Mouse (Mus musculus) right cerebral cortex, adult 18-20 months (tissue): ENCODE measurements around the gene Maml1.
"Not testable (repeated sequence)": the region's sequence is repeated elsewhere in the genome, so short reads cannot be mapped to it uniquely, and the experiment has no call there.

Source experiments
- DNase-seq: peaks from one replicate; pipeline ENCODE4 v3.0.0; 2022; ENCODE audit warnings: mixed read lengths

Maml1 gene

DNA sequence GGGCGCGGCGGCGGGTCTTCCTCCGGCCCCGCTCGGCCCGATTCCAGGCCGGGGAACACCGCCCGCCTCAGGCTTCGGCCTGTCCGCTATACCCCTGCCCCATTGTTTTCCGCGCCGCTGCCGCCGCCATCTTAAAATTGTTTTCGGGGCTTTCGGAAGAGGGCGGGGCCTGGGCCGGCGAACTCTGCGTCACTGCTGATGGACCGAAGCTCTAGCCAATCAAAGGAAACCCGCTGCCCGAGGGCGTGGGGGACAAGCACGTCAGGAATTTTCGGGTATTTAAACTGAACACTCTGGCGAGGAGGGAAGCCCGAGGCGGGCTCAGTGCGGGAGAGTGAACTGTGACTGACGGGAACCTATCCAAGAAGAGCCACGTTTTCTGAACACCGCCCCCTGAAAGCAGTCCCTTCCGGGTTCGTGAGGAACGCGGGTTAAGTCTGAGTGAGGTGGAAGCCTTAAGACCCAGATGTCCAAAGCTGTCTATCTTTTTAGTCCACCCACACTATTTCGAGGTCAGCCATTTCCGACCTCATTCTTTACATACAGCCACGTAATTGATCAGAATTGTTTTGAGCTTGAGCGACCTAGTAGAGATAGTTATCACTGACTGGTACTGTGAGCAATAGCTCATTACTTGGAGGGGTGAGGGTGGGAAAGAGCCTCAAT, at the start of gene Maml1:
Gene Maml1, minus strand, starts transcription at position 122 of the 666 bp plus-strand sequence.
- DNase-seq = peak; percentile 98

DNA sequence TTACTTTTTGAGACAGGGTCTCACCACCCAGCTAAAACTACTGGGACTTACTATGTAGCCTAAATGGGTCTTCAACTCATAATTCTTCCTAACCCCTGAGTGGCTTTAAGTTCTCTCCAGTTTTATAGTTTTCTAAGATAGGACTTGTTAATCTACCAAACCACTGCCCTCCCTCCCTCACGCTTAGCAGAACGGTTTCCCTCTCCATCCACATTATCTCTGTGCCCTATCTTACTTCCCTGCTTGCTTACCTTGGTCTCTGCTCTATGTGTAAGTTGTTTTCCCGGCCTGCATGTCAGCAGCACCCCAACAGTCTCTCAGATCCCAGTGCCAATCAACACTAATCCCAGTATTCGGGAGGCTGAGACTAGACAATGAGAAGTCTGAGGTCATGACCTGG, 44.8 kb upstream of the Maml1 start:
- no peak for DNase-seq

DNA sequence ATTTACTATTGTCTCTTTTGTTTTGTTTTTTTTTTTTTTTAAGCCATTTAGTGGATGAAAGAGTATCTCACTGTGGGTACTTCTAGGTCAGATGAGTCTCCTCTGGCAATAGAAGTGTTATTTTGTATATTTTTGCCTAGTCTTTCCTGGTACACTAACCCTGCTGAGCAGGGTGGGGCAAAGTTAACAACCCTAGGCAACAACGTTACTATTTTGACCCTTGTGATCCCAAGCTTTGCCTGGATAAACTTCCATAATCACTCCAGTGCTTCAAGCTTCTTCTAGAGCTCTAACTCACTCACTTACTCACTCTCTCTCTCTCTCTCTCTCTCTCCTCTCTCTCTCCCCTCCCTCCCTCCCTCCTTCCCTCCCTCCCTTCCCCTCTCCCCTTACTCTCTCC, 44.0 kb upstream of the Maml1 start:
- no peak for DNase-seq

DNA sequence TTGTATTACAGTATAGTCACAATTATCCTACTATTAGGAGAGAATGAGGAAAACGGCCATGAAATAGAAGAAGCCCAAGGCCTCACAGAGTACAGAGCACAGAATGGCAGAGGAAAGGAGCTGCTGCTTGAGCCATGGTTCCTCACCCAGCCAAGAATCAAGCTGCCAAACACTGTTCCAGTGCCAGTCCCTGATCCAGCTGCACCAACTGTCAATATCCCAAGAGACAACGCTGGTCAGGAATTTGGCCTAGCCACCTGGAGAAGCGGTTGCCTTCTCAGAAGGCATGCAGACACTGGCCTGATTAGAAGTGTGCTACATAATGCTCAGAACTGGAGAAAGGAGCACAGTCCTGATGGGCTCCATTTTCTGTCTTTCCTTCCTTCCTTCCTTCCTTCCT, 41.1 kb upstream of the Maml1 start:
- no peak for DNase-seq

DNA sequence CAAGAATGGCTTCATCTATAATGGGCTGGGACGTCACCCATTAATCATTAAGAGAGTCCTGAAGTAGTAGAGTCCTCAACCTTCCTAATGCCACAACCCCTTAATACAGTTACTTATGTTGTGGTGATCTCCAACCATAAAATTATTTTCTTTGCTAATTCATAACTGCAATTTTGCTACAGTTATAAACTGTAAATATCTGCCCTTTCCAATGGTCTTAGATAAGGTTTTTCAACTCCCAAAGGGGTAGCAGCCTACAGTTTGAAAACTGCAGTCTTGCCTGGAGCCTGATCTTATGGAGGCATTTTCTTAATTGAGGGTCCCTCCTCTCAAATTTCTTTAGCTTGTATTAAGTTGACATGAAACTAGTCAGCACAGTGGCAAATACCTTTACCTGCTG, 37.3 kb upstream of the Maml1 start:
- no peak for DNase-seq

DNA sequence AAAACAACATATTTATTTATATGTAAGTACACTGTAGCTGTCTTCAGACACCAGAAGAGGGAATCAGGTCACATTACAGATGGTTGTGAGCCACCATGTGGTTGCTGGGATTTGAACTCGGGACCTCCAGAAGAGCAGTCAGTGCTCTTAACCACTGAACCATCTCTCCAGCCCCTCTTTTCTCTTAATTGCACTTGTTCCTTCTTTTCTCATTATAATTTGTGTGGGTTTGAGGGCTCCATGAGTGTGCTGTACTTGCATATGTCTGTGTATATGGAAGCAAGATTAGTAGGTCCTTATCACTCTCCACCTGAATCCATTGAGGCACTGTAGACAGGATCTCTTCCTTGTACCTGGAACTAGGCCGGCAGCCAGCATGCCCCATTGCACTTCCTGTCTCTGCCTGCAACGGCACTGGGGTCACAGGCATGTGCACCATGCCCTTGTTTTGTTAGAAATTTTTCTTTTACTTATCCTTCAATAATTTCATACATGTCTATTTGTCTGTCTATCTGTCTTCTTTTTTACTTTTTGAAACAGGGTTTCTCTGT, 36.0 kb upstream of the Maml1 start:
- no peak for DNase-seq

DNA sequence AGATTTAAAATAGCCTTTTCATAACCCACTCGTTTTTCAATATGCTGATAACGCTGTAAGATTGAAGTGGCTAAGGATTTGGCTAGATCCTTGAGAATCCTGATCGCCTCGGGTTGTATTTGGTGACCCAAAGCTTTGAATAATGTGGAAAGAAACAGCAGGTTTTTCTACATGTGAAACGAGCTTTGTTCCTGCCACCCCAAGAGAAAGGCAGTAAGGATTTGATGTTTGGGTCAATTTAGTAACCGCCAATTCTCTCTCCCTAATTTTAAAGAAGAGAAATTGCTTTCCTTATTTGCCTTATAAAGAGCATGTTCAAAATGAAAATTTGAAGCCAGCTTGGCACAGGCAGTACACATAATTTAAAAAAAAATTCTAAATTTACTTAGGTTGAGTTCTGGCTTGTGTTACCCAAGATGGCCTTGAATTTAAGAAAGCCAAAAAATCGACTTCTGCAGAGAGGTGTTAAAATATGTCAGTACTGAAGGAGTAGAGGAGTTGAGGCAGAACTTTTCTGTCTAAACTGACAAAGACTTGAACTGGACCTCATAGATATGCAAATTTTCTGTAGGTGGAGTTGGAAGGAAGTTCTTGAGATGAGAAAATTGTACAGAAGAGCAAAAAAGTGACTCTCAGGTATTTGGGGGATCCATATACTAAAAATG, 34.3 kb upstream of the Maml1 start:
- peak; percentile 15 for DNase-seq

DNA sequence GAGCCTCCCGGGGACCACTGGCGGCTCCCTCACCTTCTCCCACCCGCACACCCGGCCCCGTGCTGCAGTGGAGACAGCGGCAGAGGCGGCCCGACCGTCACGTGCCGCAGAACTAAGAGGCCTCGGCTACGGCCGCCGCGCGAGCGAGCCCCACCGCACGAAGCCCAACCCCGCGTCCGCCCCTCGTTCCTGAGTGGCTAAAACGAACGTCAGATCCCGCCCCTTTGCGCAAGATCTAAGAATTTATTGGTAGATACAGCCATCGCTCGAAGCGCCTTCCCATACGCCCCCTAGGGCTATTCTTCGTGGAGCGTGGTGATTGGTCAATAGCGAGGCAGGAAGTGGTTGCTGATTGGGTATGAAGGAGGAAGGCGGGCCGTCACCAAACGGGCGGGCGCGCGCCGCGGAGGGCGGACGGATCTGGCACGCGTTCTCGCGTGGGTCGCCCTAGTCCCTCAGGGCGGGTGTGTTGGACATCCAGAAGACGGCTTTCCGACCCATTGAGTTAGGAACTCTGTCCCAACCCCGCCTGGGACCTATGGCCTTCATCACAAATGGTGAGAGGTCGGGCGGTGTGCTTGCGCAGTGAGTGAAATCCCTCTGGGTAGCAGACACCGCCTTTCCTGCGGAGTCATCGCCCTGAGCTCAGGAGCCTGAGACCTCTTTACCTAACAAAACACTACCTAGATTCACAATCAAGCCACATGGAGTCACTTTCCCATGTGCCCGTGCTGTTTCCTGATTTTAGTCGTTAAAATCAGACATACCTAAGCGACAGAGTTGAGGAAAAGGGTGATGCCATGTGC, 33.6 kb upstream of the Maml1 start, which contains the start of gene Canx:
Gene Canx, minus strand, starts transcription at position 178 of the 806 bp plus-strand sequence.
- peak; percentile 99 for DNase-seq

DNA sequence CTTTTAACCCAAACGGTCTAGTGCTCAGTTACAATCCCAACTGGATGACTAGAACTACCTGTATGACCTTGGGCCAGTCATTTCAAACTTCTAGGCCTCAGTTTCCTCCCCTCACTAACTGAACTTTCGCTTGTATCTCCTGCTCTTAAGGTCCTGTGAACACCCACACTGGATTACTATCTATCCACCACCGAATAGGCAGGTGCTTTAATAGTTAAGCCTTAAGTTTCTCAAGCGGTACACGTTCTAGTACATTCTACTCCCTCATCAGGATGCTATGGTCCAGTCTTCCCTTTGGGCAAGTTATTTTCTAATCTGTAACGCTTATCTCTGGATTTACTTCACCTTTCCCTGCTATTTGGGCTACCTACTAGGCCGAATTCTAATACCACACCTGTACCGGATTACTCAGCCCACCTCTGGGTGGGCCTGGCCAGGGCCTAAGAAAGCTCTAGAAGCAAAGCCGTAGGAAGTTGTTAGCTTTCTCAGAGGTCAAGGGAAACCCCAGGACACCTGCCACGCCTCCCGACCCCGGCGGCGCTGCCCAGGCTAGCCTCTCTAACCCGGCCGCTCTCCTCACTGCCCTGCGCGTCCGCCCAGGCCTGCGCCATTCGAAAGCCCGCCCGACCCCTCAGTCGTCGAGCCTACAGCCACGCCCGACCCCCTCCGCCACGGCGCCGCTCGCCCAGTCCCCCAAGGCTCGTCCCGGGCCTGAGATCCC, 32.8 kb upstream of the Maml1 start:
- DNase-seq = no peak

DNA sequence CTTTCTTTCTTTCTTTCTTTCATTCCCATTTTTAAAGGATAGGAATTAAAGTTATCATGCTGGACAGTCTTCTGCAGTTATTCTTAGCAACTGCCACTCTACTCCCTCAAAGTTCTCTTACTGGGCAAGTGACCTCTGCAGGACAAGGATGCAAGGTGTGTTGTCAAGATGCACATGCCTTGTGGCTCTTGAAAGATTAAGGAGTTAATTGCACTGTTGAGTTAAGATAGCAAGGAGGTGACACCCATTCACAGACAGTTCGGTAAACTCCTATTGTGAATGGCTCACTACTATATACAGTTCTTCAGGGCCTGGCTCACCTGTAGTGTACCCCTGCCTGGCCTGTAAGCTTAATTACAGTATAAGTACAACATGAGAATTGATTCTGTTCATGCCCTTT, 31.7 kb upstream of the Maml1 start:
- DNase-seq = no peak

DNA sequence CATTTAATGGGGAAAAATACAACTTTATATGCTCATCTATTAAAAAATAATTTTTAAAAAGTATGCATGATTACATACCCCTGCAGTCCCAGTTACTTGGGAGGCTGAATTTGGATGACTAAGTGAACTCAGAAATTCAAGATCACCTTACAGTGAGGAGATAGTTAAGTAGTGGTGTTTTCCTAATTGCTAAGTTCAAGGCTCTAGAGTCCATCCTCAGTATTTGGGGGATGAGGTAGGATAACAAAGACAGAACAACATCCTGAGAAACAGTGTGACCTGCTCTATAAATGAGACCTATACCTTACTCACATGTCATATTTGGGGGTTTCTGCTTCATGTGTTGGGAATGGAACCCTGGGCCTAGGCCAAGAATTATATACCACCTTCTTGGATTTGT, 30.2 kb upstream of the Maml1 start:
- DNase-seq = no peak

DNA sequence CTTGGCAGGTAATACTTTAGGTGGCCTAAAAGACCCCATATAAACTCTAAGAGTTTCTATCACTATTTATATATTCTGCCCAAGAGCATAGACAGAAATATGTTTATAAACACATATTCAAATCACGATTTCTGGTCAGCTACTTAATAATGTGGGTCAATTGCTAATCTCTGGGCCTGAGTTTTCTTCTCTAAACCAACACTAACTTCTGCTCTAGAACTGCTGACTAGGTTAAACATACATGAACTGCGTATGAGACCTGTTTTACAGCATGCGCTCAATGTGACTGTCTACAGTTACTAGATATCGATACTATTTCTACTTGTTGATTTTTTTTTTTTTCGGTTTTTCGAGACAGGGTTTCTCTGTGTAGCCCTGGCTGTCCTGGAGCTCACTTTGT, 29.1 kb upstream of the Maml1 start:
- no peak for DNase-seq

DNA sequence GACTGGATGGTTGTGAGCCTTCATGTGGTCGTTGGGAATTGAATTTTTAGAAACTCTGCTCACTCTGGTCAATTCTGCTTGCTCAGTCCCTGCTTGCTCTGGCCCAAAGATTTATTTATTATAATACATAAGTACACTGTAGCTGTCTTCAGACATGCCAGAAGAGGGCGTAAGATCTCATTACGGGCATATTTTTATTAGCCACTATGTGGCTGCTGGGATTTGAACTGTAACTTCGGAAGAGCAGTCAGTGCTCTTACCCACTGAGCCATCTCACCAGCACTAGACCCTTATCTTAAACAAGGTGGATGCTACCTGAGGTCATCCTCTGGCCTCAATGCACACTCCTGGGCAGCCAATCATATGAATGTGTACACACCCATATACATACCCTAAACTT, 27.2 kb upstream of the Maml1 start:
- not testable (repeated sequence) for DNase-seq

DNA sequence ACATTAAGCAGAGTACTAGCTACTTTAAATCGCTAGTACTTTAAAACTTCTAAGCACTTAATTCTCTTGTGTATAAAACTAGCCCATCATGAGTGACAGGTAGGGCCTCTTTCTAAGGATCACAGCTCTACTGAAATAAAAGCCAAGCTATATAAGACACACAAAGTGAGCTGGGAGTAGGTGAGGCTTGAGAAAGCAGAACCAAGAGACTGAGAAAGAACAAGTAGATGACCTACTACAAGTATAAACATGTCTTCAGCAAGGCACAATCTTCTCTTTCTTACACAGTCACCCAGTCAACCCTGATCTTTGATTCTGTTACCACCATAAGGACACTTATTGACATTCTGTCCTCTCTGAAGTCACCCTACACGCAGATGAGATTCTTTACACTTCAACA, 20.7 kb upstream of the Maml1 start:
- no peak for DNase-seq

DNA sequence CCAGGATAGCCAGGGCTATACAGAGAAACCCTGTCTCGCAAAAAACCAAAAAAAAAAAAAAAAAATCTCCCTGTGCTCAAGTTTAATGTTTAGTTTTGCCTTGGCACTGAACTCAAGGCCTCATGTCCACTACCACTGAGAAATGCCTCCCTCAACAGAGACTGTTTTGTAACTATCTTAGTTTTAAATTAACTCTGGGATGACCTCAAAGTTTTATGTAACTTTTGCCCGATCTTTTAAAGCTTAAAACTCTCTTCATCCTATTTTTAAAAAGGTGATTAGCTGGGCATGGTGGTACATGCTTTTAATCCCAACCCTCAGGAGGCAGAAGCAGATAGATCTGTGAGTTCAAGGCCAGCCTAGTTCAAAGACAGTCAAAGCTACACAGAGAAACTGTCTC, 11.3 kb upstream of the Maml1 start:
- DNase-seq = no peak

DNA sequence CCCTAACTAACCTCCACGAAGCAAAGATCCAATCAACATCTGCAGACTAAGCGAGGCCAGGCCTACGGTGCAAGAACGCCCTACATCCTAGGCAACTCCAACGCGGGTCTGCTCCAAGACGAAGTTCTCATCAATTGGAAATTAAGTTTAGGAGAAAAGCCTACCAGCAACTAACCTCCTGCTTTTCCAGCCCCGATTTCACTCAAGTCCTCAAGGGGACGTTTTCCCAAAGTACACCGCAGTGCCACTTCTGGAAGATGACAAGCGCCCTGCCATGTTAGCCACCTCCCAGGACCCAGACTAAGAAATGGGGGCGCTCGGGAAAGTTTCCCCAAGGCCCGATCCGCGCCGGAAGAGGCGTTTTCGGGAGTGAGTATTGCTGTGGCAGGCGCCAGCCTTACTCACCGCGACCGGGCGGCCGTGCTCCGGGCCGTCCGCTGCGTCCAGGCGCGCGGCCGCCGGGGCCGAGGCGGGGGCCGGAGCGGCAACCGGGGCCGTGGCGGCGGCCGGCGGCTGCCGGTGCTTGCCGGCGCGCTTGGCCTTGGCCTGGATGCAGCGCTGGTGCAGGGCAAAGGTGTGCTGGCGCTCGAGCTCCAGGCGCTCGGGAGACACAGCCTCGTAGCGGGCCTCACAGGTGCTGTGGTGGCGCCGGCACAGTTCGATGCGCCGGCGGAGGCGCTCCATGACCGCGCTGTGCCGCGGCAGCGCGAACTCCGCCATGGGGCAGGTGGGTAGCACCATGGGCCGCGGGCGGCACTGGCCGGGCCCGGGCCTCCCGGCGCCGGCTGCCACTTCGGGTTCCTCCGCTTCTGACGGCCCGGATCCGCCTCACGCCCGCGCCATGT, 568 bp downstream of the Maml1 start:
- peak; percentile 45 for DNase-seq

DNA sequence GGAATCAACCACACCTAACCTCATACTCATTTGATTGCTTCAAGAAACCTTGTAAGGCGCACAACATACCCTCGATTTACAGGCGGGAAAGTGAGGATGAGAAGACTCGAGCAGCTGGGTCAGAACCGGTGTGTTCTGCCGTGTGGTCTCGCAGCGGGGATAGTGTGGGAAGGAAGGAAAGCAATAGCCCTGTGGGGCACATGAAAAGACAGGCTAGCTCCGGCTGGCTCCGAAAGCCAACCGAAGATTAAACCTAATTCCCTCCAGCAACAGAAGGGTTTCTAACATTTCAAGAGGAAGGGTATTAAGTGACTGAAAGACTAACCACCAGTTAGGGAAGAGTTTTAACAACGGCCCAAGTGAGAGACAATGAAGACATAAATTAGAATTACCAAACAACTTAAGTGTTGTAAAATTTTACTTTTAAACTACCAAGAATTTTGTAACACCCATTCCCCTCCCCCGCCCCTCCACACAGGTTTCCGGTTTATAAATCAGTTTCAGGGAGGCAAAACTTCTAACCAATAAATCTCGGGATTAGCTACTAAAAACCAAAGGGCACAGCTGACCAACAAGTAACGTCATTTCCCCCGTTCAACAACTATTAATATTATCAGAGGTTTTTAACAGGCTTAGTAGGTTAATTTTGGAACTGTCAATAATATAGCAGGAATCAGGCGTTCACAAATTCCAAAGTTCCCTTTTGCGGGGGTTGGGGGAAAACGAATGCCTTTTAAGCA, 1.5 kb downstream of the Maml1 start:
- DNase-seq = no peak

DNA sequence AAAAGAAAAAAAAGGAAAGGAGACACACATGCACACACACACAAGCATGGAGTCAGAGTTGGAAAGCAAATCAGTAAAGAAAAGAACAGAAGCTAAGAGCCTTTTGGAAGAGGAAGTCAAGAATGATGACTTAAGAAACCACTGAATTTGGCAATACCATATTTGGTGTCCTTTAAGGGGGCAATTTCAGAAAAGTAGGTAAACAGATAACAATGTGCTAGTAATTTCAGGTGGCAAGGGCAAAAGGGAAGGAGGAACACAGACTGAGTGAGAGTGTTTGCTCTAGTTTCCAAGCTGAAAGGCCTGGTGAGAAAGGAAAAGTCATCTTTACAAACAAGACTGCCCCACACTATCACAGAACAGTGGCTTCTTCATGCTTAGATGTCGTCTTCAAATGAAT, 5.7 kb downstream of the Maml1 start:
- no peak for DNase-seq

DNA sequence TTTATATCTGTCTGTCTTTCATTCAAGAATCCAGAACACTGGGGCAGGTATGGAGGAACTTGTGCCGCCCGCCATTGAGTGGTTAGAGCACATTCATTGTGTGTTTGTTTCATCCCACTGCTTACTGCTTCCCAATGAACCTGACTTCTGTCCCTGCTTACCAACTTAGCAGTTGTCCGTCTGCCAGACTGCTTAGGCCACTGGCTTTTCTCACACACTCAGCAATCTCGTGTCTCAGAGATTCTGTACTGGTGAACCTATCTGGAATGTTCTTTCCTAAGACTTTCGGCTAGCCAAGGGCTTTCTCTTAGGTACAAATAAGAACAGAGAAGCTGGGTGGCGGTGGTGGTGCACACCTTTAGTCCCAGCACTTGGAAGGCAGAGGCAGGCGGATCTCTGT, 6.4 kb downstream of the Maml1 start:
- no peak for DNase-seq

DNA sequence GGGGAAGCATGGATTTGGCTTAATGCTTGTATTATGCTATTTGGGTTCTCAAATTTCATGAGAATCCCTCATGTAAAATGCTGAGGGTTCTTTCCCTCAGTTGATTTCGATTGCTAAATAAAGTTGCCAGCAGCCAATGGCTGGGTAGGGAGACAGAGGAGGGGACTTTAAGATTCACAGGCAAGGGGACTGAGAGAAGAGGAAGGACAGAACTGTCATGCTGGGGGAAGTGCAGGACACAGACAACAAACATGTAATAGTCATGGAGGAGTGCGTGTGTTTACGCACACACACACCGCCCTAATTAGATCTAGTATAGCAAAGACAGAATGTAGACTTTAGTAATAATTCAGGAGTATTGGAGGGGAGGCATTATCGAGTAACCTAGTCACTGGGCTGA, 6.8 kb downstream of the Maml1 start:
- no peak for DNase-seq

DNA sequence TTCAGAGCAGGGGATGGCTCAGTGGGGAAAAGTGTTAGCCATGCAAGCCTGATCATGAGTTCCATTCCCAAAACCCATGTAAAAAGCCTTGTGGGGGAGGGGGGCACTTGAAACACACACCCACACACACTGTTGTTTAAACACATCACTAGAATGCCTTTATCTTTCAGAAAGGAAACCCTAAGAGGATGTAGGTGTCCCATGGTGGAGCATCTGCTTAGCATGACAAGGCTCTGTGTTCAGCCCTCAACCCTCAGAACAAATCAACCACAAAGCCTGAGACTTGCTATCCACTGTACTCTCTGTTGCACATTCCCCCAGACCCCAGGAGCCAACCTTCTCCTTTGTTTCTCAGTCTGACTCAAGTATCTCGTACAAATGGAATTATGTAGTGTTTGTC, 12.1 kb downstream of the Maml1 start:
- no peak for DNase-seq
